Mouse (Mus musculus) CD8-positive naive resting alpha-beta T cell, adult 57 days (primary cell): ENCODE data around the gene Ncapg. TPM values are rescaled to one million over a fixed set of nuclear protein-coding genes. Genes with fewer than 3 reads are reported as not detected.

Experiments
- total RNA-seq: library from RNA; stranded (reverse); gene quantifications from one replicate; pipeline ENCODE4 v1.2.4, GENCODE M21; 2023

Ncapg gene
- total RNA-seq, result not detected

DNA sequence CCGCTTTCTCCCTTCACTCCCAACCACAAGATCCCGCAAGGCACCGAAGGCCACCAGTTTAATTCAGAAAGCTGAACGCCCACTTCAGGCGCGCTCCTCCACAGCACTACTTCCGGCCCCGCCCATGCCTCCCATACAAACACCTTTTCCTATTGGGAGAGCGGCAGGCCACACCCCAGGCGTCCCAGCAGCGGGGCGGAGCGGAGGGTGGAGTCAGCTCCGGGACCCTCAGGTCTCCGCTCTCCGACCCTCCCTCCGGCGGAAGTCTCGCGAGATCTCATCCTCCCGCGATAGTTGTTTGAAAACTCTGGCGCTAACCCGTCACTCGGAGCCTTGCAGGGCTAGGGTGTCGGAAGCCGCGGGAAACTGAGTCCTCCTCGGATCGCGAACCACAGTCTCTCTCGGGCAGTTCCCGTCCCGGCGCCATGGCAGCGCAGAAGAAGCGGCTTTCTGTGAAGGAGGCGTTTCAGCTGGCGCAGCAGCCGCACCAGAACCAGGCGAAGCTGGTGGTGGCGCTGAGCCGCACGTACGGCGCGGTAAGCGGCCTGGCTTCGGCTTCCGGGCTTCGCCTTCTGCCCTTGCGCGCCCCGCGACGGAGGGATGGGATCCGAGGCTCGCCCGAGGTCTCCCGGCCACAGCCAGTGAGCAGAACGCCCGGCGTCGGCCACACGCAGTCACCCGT, at the start of gene Ncapg:
Ncapg (plus strand) TSS at position 322 of the 682 bp plus-strand sequence.

DNA sequence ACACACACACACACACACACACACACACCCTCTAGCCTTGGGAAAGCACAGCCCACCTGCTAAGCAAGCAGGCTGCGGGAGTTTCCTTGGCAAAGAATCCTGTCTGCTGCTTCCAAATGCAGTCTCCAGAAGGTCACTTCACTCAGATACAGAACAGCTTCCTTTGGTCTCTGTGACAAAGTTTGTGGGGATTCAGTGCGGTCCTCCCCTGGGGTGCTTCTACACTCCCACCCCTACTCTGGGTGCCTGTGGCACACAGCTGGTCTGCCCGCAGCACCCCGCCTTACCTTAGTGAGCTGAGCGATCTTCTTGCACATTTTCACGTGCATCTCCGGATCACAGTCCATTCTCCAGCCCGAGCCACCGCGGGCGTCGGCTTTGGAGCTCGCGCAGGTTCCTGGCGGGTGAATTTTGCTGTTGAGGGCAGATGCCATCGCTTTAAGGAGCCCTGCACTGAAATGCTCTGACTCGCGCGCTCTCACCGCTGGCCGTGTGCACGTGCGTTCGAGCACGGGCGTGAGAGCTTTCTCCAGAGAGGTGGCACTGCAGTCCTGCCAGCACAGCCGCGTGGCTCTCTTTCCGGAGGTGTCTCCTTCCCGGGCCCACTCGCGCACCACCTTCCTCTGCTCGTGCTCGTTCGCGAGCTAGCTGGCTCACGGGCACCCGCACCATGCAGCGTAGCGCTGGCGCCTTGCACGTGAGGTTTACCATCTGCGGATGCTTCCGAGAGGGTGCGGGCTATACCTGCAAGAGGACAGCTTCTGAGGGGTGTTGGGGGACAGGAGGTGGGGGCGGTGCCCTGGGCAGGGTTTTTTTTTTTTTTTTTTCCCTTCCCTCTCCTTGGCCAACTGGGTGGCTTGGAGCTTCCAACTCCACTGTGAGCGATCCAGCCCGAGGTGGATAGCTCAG, 30.7 kb upstream of the Ncapg start, which contains the start of gene Fam184b:
Fam184b (minus strand) TSS at position 809 of the 909 bp plus-strand sequence.

Other genes starting within 250 kb of the Ncapg start
- gene Qdpr, start 219.7 kb upstream of the Ncapg start, total RNA-seq, result 42.3 TPM
- not detected for gene Clrn2, start 216.2 kb upstream of the Ncapg start, total RNA-seq
- gene Lap3, start 176.5 kb upstream of the Ncapg start, total RNA-seq, result 16.1 TPM
- gene Med28, start 149.7 kb upstream of the Ncapg start, total RNA-seq, result 70.6 TPM
- gene Fam184b, start 30.3 kb upstream of the Ncapg start, total RNA-seq, result not detected
- gene Lcorl, start 187.7 kb downstream of the Ncapg start, total RNA-seq, result 25.4 TPM